Mouse (Mus musculus): Measurements from ENCODE around the gene St8sia1.

The St8sia1 gene

DNA sequence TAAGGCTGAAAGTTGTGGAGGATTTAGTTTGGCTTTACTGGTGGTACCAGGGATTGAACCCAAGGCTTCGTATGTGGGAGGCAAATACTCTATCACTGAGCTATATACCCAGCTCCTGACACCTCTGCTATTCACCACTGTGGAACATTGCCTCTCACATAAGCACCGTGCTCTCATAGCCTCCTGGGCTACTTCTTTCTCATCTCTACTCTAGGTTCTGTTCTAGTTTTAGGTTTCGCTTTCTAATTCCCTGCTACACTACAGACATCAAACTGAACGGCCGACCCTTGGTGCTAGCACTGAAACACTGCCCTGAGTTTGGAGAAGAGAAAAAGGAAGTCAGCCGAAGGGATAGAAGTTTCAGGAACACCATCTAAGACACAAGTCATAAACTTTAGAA, 99.1 kb downstream of the St8sia1 start:
- DNase-seq (ENCODE audit: low spot score): no peak

- no peak for DNase-seq (ENCODE audit: low spot score)
Measured at GRCm38 (mm10) chr6:142863881-142864280, 100.4 kb downstream of the St8sia1 start.

- no peak for DNase-seq (ENCODE audit: low spot score)
Measured at GRCm38 (mm10) chr6:142862265-142862664, 102.0 kb downstream of the St8sia1 start.

DNA sequence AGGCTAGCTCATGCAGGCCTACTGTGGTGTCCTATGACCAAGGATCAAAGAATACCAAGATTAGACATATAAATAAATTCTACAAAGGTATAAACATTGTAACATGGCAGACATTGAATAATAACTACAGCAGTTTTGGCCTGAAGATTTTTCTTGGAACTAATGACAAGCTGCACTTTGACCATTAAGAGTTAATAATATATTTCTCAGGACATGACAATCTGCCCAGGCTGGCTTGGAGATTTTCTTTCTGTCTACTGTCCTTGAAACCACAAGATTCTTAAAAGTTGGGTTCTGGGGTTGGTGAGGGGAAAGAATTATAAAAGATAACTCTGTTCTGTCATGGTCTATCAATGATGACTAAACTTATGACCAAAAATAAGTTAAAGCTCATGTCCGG, 103.9 kb downstream of the St8sia1 start:
- no peak for DNase-seq (ENCODE audit: low spot score)

GRCm38 (mm10) chr6:142859946-142860345, 104.3 kb downstream of the St8sia1 start:
- no peak for DNase-seq (ENCODE audit: low spot score)

GRCm38 (mm10) chr6:142858937-142859336, 105.3 kb downstream of the St8sia1 start:
- no peak for DNase-seq (ENCODE audit: low spot score)

DNA sequence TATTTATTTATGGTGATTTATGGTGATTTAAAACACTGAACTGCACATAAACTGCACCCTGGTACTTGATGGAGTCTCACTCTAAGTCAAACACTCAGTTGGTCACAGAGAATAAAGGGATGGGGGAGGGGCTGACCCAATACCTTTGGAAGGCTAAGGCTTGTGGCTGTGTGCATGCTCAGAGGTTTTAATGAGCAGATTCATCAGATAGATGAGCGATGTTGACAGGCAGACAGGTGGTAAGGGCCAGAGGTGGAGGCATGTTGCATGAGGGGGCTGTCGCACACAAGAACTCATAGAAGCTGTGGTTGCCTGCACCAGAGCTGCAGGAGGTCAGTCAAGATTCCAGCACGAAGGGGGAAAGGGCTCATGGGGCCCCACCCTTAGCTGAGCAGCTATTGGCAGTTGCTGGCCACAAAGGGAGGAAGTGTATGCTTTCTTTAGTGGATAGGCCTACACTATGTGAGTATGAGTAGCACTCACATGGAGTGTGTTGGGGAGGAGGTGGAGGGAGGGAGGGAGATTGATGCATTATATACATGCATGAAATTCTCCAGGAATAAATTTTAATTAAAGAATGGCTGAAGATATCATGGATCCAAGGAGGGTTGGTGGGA, 107.9 kb downstream of the St8sia1 start:
- no peak for DNase-seq (ENCODE audit: low spot score)

GRCm38 (mm10) chr6:142855761-142856160, 108.5 kb downstream of the St8sia1 start:
- no peak for DNase-seq (ENCODE audit: low spot score)

- no peak for DNase-seq (ENCODE audit: low spot score)
Measured at GRCm38 (mm10) chr6:142852419-142853377, 111.6 kb downstream of the St8sia1 start.

- no peak for DNase-seq (ENCODE audit: low spot score)
Measured at GRCm38 (mm10) chr6:142850436-142850835, 113.8 kb downstream of the St8sia1 start.

- no peak for DNase-seq (ENCODE audit: low spot score)
Measured at GRCm38 (mm10) chr6:142849326-142849725, 114.9 kb downstream of the St8sia1 start.

- no peak for DNase-seq (ENCODE audit: low spot score)
Measured at GRCm38 (mm10) chr6:142847914-142848674, 116.2 kb downstream of the St8sia1 start.

DNA sequence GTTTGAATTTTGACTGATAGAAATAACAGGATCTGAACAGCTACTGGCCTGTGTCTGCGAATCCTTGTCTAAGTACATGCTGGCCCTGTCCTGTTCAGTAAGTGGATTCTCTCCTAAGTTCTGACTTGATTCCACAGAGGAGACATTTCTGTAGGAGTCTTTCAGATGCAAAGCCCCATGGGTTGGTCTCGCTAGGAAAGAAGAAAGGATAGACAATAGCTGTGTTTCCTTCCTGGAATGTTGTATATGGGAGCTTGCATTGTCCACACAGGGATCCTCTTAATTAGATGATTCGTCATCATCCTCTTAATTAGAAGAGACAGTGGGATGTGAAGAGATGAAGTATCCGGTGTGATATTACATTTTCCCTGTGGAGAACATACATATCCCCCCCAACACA, 117.4 kb downstream of the St8sia1 start:
- no peak for DNase-seq (ENCODE audit: low spot score)

DNA sequence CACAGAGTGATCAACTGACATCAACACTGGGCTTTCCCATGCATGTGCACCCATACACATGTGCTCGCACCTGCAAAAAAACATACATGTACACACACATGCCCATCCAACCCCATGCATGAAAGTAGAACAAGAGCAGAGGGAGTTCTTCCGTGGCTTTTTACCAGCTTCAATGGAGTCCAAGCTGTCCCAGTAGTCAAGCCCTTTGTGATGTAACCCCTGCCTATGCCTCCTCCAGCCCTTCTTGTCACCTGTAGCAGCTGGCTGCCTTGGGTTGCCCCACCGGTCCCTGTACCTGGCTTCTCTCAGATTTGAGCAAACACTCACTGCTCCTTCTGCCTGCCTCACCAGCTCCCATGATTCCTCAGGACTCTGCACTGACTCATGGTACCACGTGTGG, 119.2 kb downstream of the St8sia1 start:
- DNase-seq (ENCODE audit: low spot score): no peak

- DNase-seq (ENCODE audit: low spot score): no peak
Measured at GRCm38 (mm10) chr6:142844061-142844460, 120.2 kb downstream of the St8sia1 start.

DNA sequence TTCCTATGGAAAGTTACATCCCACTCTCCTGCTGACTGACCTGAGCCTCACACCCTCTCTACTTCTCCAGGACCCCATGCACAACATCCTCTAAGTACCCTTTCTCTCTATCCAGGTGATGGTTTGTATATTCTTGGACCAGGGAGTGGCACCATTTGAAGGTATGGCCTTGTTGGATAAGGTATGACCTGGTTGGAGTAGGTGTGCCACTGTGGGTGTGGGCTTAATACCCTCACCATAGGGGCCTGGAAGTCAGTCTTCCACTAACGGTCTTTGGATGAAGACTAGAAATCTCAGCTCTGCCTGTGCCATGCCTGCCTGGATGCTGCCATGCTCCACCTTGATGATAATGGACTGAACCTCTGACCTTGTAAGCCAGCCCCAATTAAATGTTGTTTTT, 125.8 kb downstream of the St8sia1 start:
- no peak for DNase-seq (ENCODE audit: low spot score)

DNA sequence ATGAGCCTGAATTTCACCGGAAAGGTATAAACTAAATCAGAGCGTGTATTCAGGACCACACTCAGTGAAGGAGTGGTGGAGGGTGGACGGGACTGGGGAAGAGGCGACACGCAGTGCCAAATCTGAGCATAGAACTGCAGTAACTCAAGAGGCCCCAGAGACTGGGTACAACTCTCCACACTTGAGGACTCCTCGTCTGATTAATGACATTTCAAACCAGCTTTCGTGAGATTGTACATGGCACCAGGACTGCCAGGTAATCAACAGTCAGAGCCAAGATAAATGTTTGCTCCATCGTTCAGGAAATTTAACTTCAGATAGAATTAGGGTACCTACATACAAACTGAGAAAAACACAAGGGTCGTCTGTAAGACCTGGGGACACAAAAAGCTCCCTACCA, 126.9 kb downstream of the St8sia1 start:
- DNase-seq (ENCODE audit: low spot score): no peak

DNA sequence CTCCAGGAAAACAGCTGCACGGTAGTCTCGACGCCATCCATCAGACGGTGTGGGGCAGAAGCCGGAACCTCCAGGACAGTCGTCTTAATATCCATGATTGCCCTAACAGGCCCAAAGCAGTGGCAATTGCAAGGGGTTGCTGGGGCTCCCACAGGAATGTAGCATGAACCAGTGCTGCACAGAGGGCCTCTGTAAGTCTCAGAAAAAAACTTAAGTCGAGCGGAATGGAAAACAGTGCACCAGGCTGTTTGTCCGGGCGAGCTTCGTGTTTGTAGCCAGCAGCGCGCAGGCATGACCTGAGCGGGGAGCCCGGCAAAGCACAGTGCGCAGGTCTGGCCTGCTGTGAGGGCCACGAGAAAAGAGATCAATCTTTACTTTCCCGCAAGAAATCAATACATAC, 128.5 kb downstream of the St8sia1 start:
- DNase-seq (ENCODE audit: low spot score): no peak

DNA sequence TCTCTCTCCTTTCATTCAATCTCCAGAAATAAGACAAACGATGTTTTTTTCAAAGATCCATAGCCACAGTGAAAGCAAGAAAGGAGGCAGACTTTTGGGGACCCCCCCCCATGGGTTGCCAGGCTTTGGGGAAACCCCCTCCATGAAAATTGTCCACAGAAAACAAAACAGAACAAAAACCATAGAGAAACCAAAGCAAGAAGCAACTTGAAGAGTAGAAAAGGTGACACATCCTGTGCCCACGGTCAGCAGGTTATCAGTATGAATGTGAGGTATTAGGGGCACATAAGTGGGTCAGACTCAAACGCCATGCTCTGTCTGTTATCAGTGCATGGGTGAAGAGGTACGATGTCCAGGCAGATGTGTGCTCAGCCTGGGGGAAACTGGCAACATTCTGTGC, 129.3 kb downstream of the St8sia1 start:
- DNase-seq (ENCODE audit: low spot score): no peak

DNA sequence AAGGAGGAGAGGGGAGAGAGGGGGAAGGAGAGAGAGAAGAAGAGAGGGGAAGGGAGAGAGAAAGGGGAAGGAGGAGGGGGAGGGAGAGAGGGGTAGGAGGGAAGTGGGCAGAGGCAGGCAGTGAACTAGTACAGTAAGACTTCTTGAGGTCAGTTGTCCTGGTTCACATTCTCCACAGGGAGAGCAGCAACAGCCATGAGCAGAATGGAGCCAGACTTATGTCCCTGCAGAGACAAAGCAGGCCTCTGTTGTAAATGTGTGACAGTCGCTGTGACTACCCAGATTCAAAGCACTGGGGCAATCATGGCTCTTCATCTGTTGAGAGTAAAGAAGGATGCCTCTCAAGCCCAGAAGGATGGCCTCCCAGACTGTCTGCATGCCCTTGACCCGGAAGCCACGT, 132.5 kb downstream of the St8sia1 start:
- DNase-seq (ENCODE audit: low spot score): no peak

DNA sequence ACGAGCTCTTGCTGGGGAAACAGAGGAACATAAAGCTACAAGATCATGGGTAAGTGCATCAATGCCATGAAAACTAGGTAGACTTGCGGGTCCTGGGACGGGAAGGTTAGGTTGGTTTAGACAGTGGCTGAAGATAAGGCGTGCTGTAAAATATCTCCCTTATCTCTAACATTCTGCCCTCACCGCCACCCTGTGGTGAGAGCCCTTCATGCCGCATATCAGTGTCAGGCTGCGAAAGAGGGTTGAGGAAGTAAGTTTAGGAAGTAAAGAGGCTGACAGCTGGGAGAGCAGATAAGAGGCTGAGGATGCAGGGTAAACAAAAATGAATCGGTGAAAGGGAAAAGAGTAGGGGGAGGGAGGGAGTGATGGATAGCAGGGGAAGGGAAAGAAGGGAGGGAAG, 133.0 kb downstream of the St8sia1 start:
- no peak for DNase-seq (ENCODE audit: low spot score)

GRCm38 (mm10) chr6:142830221-142830620, 134.0 kb downstream of the St8sia1 start:
- no peak for DNase-seq (ENCODE audit: low spot score)

- DNase-seq (ENCODE audit: low spot score): no peak
Measured at GRCm38 (mm10) chr6:142825449-142825848, 138.8 kb downstream of the St8sia1 start.
